9 mouse cellular contexts compared by ENCODE assay signal in genomic region chr7:63938066-63938913, GRCm38 (mm10). TPM values are rescaled to one million over a fixed set of nuclear protein-coding genes. Genes with fewer than 3 reads are reported as not detected.
DNase-seq lines count a peak whose midpoint lies in the region; ATAC-seq and TF ChIP-seq lines count a peak whose summit lies in the region.
"Had no signal": no experiment of that assay in that cellular context is flagged by ENCODE, and none has a peak within 500 bp of the region (broad histone marks: within the 10 kb centered on the region; RNA-seq: fewer than 3 reads in every experiment).

No protein-coding gene starts in this region.

- H3K4me2 ChIP-seq in heart, embryonic 11.5 days, result peak overlapping the region; percentile 87
- peak overlapping the region; percentile 90 for H3K4me2 ChIP-seq in hindbrain, embryonic 12.5 days (replicated peaks)
- H3K4me2 ChIP-seq in liver, embryonic 15.5 days, result peak overlapping the region; percentile 100

- intact Hi-C loops in heart, postnatal 10 days (cut with DNase I), result loop anchor here (5.0 to 10.0 kb wide), 3 partner anchors 119 to 349 kb away; partner anchors contain the start of genes Mtmr10 and Trpm1

- no peaks in the 10 kb centered on the region for H3K9me3 ChIP-seq in heart, embryonic 11.5 days (replicated peaks; ENCODE audit: control insufficient read depth, low read length)
- no peaks in the 10 kb centered on the region for H3K9me3 ChIP-seq in E14TG2a.4 (ENCODE audit: low read length)
- H3K9me3 ChIP-seq in hindbrain, embryonic 12.5 days (replicated peaks), result no peaks in the 10 kb centered on the region
- H3K9me3 ChIP-seq in liver, embryonic 15.5 days (replicated peaks), result no peaks in the 10 kb centered on the region

- H3K27ac ChIP-seq in heart, embryonic 11.5 days (ENCODE audit: low read depth, low read length), result peak overlapping the region; percentile 94
- H3K27ac ChIP-seq in hindbrain, embryonic 12.5 days, result peak overlapping the region; percentile 88
- peak overlapping the region; percentile 95 for H3K27ac ChIP-seq in liver, embryonic 15.5 days (replicated peaks)

- under 1% methylated on average over 109 of the region's 121 CpGs for WGBS in heart, embryonic 11.5 days (ENCODE audit: insufficient replicate concordance)
- under 1% methylated on average over 85 of the region's 121 CpGs for WGBS in hindbrain, embryonic 12.5 days
- under 1% methylated on average over 121 of the region's 121 CpGs for WGBS in liver, embryonic 15.5 days (ENCODE audit: insufficient replicate concordance)

- peak overlapping the region; percentile 76 for H3K4me3 ChIP-seq in heart, embryonic 11.5 days (ENCODE audit: low read depth, low read length)
- peak overlapping the region; percentile 93 for H3K4me3 ChIP-seq in E14TG2a.4 (replicated peaks; ENCODE audit: low read length)
- H3K4me3 ChIP-seq in hindbrain, embryonic 12.5 days, result peak overlapping the region; percentile 68
- peak overlapping the region; percentile 91 for H3K4me3 ChIP-seq in liver, embryonic 15.5 days (replicated peaks)

- no peaks in the 10 kb centered on the region for H3K27me3 ChIP-seq in heart, embryonic 11.5 days (ENCODE audit: control insufficient read depth, insufficient read depth, low read length)
- H3K27me3 ChIP-seq in E14TG2a.4 (ENCODE audit: insufficient read depth, low read length), result no peaks in the 10 kb centered on the region
- H3K27me3 ChIP-seq in hindbrain, embryonic 12.5 days, result no peaks in the 10 kb centered on the region
- H3K27me3 ChIP-seq in liver, embryonic 15.5 days, result no peaks in the 10 kb centered on the region

- no peak for DNase-seq in heart, postnatal 10 days
- peak; percentile 69 to 70 for DNase-seq in cerebellum, postnatal 36 days
- peak; percentile 76 for DNase-seq in right cerebral cortex, postnatal 14 days
- DNase-seq in layer of hippocampus, postnatal 14 days (ENCODE audit: low spot score in 2 of 2), result no peak

- H3K36me3 ChIP-seq in heart, embryonic 11.5 days (ENCODE audit: control insufficient read depth, insufficient read depth, low read length), result no peaks in the 10 kb centered on the region
- H3K36me3 ChIP-seq in E14TG2a.4 (ENCODE audit: insufficient read depth, low read length), result peaks cover 15% of the 10 kb centered on the region
- no peaks in the 10 kb centered on the region for H3K36me3 ChIP-seq in hindbrain, embryonic 12.5 days
- H3K36me3 ChIP-seq in liver, embryonic 15.5 days (replicated peaks), result no peaks in the 10 kb centered on the region

- peak overlapping the region; percentile 93 for H3K9ac ChIP-seq in heart, embryonic 11.5 days (ENCODE audit: low read depth, low read length)
- H3K9ac ChIP-seq in hindbrain, embryonic 12.5 days, result peak overlapping the region; percentile 90
- H3K9ac ChIP-seq in liver, embryonic 15.5 days, result peak overlapping the region; percentile 97

- H3K4me1 ChIP-seq in heart, embryonic 11.5 days (ENCODE audit: control insufficient read depth, insufficient read depth, low read length), result peaks cover 28% of the 10 kb centered on the region
- H3K4me1 ChIP-seq in E14TG2a.4 (replicated peaks; ENCODE audit: low read depth, low read length), result peaks cover 56% of the 10 kb centered on the region
- peaks cover 29% of the 10 kb centered on the region for H3K4me1 ChIP-seq in hindbrain, embryonic 12.5 days
- H3K4me1 ChIP-seq in liver, embryonic 15.5 days (replicated peaks), result peaks cover 81% of the 10 kb centered on the region

- ATAC-seq in heart, embryonic 11.5 days (replicated peaks; ENCODE audit: insufficient number of reproducible peaks, low FRiP score, low TSS enrichment), result peak; percentile 52
- peak; percentile 75 for ATAC-seq in hindbrain, embryonic 12.5 days (ENCODE audit: low FRiP score)
- ATAC-seq in liver, embryonic 15.5 days (ENCODE audit: insufficient read depth), result peak; percentile 44

- TF ChIP-seq CTCF in E14TG2a.4 (conservative IDR thresholded peaks at IDR 0.05; ENCODE audit: low read length), result no peak

RNA-seq across cellular contexts. Expression of gene Klf13, which starts 0.4 kb away (rescaled TPM):
- polyA plus RNA-seq in heart, embryonic 11.5 days (2014; fragmentation: Nextera tagmentation; extraction: Ambion mirVana), result 16.3 and 18.8 TPM in 2 replicates
- 10 to 100 TPM; 63.9 to 96.0 TPM for total RNA-seq in heart, postnatal 10 days (2021)
- polyA plus RNA-seq in hindbrain, embryonic 12.5 days (2016; fragmentation: Nextera tagmentation; extraction: Ambion mirVana), result 28.1 and 30.1 TPM in 2 replicates
- polyA plus RNA-seq in liver, embryonic 15.5 days (2015; fragmentation: Nextera tagmentation; extraction: Ambion mirVana), result 15.3 and 15.6 TPM in 2 replicates
- total RNA-seq in layer of hippocampus, postnatal 14 days (2021), result 100 to 1,000 TPM; 170 to 173 TPM

RNA-seq across cellular contexts. Expression of gene E030018B13Rik, which starts 21.6 kb away (rescaled TPM):
- polyA plus RNA-seq in heart, embryonic 11.5 days (2014; fragmentation: Nextera tagmentation; extraction: Ambion mirVana), result not detected in 2 replicates
- not detected for total RNA-seq in heart, postnatal 10 days (2021)
- 0.21 TPM in 1 of 2 replicates, not detected in the other for polyA plus RNA-seq in hindbrain, embryonic 12.5 days (2016; fragmentation: Nextera tagmentation; extraction: Ambion mirVana)
- not detected in 2 replicates for polyA plus RNA-seq in liver, embryonic 15.5 days (2015; fragmentation: Nextera tagmentation; extraction: Ambion mirVana)
- not detected for total RNA-seq in layer of hippocampus, postnatal 14 days (2021)
- total RNA-seq: left cerebral cortex, postnatal 10 days had no signal

Comparison
In these comparisons a context has a peak if more than half of its experiments do, and no peak if none do; other contexts are left out.
1. DNase-seq: peak in cerebellum, postnatal 36 days (2 of 2) and right cerebral cortex, postnatal 14 days (single experiment); none in heart, postnatal 10 days (0 of 2) and layer of hippocampus, postnatal 14 days (0 of 2).
2. Peak in every context shown above with its lines, with median percentiles within 50 percentile points of each other: ATAC-seq, H3K27ac ChIP-seq, H3K4me2 ChIP-seq, H3K4me3 ChIP-seq and H3K9ac ChIP-seq.